Mouse (Mus musculus): ENCODE measurements around the gene Kcng4.

DNA sequence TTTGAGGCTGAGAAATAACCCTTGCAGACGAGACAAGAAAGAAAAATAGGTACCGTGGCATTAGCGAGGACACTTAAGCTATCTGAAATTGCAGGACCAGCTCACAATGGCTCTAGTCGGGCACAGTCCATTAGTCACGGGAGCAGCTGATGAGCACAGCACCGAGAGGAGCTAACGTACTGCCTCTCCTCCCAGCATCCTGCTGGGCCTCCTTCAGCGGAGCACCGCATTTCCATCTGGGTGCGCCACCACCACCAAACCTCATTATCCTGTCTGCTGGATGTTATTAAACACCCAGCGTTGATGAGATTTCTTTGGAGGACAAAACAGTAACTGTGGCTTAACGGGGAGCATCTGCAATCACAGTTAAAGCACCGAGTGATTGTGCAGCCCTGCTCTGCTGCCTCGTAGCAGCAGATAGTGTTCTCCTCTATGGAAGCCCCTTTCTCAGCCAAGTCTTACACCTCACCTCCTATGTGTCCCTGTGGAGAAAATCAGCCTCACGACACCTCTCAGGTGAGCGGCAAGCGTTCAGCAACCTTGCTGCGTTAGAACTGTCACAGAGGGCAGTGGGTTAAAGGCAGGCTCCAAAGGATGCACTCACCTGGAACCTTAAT is 9.6 kb upstream of the Kcng4 start:
- no peak for TF ChIP-seq MAX (IDR thresholded peaks at IDR 0.05)
- no peak for TF ChIP-seq CTCF (IDR thresholded peaks at IDR 0.05; ENCODE audit: control insufficient read depth, insufficient read depth, insufficient read length)
- TF ChIP-seq CEBPB (IDR thresholded peaks at IDR 0.05; ENCODE audit: low read depth) = no peak
- TF ChIP-seq MYOD1 (IDR thresholded peaks at IDR 0.05; ENCODE audit: control insufficient read depth, insufficient read length, low read depth) = no peak
- TF ChIP-seq FOSL1 (IDR thresholded peaks at IDR 0.05; ENCODE audit: insufficient read depth, low read length, poor library complexity, severe bottlenecking) = no peak
- TF ChIP-seq MYOG (IDR thresholded peaks at IDR 0.05; ENCODE audit: control insufficient read depth, extremely low read depth, insufficient read length) = no peak
- no peak for TF ChIP-seq USF1 (IDR thresholded peaks at IDR 0.05; ENCODE audit: low read depth)

All from C2C12 (cell line).